Mouse (Mus musculus): ENCODE data around the gene Gm32742.

Gene Gm32742

DNA sequence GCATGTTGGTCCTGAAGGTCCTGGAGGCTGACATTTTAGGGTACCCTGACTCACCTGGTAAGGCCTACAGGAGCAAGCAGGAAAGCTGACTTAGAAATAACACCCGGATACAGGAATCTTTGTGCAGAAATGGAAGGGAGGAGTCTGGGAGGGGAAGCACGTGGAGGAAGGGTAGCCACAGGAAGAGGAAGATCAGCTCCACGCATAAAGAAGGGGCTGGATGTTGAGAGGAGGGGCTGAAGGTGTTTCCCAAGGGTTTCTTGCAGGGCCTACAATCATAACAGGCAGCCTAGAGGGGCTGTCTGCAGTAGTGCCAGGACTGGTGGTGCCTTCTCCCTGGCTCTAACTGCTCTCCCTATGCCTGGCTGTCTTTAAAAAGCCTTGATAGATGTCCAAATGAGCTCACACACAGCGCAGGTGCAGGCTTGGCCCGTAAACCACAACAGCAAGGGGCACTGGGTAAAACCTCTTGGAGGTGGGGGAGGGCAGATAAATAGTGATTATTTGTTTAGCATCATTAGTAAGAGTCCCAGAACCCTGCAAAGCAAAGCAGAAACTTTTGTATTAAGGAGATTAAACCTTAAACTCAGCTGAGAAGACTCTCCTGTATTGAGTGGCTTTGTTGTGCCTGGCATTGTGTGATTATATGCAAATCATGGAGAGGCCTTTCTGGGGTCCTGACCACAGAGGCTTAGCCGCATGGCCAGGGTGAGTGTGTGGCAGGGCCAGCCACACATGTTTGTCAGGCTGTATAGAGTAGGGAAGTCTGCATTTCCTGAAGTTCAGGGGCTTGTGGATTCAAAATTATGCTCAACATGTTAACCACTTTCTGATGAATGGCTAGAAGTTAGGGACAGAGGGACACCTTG is at the start of gene Gm32742:
Gene Gm32742, minus strand, starts transcription at position 206 of the 869 bp plus-strand sequence.
- no peak for DNase-seq (ENCODE audit: low spot score in 2 of 2)

DNA sequence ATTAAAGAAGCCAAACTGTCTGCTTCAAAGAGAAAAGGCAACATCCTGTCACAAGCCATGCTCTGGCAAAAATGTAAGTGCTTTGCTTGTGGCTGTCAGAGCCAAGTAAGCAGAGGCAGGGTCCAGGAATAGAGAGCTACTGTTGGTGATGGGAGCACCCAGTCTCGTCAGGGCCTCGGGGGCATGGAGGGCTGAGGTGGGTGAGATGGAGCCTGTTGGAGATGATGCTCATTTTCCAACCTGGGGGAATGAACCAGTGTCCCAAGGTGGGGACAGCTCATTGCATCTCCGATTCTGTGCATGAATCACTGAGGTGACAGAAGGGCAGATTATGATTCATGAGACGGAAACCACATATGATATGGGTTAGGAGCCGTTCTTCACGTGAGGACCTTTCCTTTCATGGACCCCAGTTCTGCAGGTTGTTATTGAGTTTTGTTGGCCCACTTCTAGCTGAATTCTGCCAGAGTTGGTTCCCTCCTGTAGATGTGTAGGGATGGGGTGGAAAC is 48.5 kb upstream of the Gm32742 start:
- DNase-seq (ENCODE audit: low spot score in 2 of 2) = no peak

DNA sequence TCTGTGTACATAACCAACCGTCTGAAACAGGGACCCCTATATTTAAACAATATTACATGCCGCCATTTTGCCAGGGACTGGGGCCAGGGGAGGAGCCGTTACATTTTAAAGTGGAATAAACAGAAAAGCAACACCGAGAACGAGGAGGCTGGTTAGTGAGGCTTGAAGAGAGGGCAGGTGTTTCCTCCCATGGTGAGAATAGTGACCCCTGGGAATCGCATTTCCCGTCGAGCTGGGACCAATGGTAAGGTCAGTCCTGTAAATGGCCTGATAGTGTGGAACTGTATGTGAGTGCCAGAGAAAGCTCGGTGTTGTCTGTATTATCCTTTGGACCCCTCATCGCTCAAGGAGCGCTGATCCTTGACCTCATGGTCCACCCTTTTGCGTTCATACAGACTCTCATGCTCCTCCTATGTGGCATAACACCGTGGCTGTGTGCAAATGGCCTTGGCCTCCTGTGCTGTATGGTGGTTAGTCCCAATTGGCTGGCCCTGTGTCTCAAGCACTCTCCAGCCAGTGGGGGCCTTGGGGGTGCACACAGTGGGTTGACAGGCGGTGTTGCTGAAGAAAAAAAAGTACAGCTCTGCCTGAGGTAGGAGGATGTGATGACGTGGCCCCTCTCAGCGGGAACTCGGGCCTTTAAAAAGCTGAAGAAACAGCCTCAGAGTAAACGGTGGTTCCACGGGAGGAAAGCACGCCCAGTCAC is 47.9 kb upstream of the Gm32742 start, which contains the start of gene Pou2af1:
Gene Pou2af1, plus strand, starts transcription at position 686 of the 706 bp plus-strand sequence.
- DNase-seq (ENCODE audit: low spot score in 2 of 2) = peak; percentile 57 to 66

DNA sequence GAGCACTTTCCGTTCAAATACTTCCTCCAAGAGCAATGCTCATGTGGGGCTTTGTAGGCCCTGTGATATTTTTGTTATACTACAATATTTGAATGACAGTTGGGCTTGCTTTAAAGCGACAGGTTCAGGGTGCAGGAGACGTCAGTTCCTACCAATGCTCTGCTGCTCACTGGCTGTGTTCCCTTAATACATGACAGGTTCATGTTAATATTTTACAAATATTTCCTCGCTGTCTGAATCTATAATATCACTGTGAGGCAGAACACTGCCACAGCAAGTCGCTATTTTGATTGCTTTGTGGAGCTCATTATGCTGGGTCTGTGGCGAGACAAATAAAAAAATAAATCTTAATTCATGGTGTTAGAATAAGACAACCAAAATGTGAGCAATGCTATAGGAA is 45.9 kb upstream of the Gm32742 start:
- no peak for DNase-seq (ENCODE audit: low spot score in 2 of 2)

DNA sequence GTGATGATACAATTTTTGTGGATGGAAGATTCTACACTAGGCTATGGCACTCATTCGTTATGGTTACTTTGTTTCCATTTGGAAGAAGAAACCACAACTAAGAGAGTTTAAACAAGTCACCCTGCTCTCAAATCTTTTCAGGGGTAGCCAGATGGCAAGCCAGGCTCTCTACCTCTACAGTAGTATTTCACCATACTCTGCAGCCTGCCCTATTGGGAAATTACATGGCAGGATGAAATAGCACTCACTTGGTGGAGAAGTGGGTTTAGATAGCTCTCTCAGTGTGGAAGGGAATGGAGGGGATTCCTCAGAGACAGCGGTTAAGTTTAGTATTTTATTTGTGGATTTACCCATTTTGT is 43.6 kb upstream of the Gm32742 start:
- no peak for DNase-seq (ENCODE audit: low spot score in 2 of 2)

DNA sequence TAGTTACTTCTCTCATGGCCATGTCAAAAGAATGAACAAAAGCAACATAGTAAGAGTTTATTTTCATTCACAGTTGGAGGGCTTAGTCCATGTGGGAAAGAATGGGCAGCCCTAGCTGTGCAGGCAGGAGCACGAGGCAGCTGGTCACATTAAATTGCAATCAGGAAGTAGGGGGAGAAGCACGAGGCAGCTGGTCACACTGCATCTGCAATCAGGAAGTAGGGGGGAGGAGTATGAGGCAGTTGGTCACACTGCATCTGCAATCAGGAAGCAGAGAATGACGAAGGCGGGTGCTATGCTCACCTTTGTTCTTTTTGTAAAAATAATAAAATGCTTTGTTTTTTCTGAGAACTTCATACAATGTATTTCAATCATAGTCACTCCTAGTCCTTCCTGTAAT is 29.5 kb upstream of the Gm32742 start:
- no peak for DNase-seq (ENCODE audit: low spot score in 2 of 2)

DNA sequence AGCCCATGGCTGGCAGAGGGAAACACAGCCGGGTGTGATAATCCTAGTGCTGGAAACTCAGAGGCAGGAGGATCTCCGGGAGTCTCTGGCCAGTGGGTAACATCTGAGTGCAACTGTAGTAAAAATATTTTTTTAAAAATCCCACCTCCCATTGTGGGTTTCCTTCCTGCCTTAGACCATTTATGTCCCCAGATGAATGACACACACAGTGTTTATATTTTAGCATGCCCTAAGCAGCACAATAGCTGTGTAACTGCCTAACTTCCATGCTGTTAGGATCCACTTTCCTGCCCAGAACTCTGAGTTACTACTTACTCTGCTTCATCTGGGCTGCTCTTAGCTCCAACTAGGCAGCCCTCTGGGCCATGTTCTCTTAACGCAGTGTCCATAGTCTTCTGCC is 25.3 kb upstream of the Gm32742 start:
- DNase-seq (ENCODE audit: low spot score in 2 of 2) = no peak

DNA sequence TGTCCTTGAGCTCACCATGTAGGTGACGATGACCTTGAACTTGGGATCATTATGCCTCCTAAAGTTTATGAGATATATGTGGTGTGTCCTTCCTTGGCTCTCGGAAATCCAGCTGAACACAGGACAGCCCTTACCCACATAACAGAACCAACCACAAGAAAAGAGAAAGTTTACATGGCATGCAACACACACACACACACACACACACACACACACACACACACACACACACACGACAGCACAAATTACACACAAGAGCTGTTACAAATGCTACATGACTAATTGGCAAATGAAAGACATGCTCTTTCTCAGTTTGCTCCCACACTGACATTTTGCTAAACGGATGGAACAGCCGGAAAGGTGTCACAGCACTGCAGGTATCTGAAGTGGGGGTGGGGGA is 20.6 kb upstream of the Gm32742 start:
- no peak for DNase-seq (ENCODE audit: low spot score in 2 of 2)

DNA sequence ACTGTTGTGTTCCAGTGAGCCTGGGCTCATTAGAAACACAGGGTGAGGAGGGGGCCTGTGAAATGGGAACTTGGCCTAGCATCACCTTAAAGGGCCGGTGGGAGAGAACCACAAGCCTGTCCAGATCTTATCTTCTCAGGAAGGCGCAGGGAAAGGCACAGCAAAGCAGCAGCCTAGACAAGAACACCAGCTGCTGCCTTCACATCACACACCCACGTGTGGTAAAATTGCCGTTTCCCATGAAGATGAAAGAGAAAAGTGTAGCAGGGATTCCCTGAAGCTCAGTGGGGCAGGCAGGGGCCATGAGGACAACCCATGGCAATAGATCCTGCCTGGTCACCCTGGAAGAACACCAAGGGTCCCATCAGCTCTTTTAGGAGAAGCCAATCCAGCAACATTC is 20.1 kb upstream of the Gm32742 start:
- no peak for DNase-seq (ENCODE audit: low spot score in 2 of 2)

DNA sequence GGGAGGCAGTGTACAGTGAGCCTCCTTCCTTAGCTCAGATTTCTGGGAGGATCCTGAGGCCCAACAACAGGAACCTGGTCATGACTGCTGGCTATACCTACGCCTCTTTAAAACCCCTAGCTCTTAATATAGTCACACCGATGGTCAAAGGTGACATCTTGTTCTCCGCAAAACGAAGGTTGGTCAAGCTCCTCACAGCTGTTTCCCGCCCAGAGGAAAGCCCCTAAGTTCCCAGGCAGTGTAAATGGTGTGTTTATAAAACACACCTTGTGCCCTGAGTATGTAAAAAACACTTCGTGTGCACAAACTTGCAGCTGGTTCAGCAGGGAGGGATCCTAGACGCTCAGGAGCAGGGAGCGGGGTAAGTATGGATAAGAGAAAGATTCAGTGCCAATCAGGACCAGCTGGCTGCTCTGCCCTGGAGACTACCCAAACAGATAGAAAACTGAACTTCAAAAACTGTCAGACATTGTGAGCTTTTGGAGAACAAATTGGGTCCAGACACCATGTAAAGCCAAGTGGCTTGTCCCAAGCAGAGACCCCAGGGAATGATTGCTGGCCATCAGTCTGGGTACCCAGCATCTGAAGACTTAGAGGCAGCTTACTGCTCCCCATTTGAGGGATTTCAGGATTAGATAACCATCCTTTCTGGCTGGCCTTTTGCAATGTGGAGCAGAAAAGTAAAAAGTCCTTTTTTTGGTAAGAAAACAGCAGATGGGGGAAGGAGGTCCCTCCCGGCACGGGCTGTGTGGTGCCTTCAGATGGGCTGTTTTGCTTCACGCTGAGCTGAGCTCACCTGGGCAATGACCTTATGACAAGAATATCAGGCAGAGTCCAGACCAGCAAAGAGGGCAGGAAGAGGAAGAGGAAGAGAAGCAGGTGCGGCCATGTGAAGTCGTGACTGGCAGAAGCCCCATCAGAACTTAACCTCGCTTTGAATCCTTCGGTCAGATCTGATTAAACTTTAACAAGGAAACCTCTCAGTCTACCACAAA is 17.7 kb upstream of the Gm32742 start:
- no peak for DNase-seq (ENCODE audit: low spot score in 2 of 2)

DNA sequence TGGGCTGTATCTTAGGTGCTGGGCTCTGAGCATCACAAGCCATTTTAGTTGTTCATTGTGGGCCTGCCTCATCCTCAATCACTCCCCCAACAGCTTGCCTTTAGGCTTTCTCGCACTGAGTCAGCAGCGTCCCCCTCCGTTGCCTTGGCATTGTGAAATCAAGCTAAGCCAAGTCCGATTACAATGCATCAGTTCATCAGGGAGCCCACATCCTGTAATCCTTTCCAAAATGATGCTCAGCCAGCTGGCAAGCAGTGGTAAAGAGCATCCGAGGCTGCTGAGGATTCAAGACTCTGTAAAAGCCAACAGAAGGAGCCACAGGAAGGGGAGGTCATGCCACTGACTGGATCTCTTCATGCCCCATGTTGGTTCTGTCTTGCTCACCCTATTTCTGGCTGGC is 15.3 kb upstream of the Gm32742 start:
- DNase-seq (ENCODE audit: low spot score in 2 of 2) = no peak

DNA sequence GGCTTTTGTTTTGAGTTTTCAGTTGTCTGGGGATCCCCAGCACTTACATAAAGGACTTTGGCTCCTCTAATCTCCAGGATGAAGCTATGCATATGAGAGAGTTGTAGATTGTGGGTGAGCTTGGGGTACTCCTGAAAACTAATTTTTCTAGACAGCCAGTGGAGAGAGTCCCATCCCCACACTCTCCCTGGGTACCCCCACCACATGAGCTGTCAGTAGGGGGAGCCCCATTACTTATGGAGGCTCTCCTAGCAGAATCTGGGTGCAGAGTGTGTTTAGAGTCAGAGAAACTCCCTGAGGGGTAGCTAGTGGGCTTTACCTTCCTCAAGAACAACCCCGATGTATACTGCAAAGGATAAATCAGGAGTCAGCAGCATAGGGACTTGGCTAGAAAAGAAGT is 13.0 kb upstream of the Gm32742 start:
- DNase-seq (ENCODE audit: low spot score in 2 of 2) = peak in 1 of 2 experiments; percentile 44

DNA sequence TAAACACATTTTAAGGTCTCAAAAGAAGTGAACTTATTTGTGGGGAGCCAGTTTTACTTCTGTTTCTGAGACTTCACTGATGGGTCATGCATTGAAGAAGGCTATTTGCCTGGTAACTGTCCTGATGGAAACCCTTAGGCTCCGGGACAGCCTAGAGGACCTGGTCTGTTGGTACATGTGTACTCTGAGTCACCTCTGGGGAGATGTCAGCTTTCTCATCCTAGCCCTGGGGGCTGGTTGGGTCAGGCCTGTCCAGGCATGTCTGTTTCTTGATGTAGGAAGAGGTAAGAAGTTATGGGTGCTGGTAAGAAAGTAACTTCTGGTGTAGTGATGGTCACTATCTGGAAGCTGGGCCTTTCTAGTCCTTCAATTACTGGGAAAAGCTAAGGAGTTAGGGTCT is 10.4 kb upstream of the Gm32742 start:
- no peak for DNase-seq (ENCODE audit: low spot score in 2 of 2)

DNA sequence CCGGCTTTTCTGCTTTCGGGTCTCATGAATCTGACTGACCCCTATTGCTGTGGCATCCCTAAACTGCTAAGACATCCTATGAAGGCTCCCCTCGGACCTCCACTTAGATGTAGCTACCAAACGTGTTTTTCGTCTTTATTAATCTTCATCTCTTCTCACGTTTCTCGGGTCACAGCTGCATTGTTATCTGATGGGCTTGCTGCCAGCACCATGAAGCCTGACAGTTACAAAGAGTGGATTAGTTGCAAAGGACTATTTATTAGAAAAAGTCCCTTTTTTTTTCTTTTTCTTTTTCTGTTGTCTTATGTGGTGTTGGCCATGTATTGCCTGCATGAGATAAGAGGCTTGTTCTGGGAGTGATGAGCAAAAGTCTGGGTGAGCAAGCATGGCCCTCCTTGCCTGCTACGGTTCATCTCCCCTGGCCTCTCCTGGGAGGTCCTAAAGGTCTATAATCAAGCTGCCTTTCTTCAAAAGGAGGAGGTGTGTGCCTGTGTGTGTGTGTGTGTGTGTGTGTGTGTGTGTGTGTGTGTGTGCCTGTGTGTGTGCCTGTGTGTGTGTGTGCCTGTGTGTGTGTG is 9.7 kb upstream of the Gm32742 start:
- DNase-seq (ENCODE audit: low spot score in 2 of 2) = no peak

DNA sequence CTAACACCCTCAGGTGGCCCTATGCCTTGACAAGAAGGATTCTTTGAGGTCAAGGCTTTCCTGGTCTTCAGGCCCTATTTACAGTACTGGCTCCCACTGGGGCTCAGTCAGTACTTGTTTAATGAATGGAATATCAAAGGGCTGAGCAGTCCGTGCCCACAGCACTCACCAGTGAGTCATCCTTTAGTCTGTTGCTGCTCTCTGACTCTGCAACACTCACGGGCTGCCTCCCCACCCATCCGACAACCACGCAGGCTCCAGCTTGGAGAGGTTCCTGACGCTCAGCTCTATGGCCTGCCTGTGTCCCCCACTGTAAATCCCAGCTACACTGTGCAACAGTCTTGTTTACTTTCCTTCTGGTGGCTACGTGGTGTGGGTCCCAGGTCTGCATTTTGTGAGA is 5.0 kb upstream of the Gm32742 start:
- no peak for DNase-seq (ENCODE audit: low spot score in 2 of 2)

DNA sequence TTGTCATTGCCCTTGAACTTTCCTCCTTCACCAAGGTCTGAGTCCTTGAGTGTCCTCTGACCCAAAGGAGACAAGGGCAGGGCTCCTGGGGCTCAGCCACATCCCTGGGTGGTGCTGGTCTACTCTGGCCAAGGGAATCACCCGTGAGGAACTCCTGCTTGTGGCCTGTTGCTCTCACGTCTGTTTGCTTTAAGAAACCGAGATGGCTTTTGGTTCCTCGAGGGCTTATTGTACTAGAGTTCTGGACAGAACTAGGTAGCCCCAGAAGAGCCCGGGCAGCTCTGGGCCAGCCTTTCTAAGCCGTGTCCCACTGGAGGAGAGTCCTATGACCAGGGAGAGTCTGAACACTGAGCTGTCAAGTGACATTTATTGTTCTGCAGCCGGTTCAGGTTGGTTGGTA is 3.8 kb upstream of the Gm32742 start:
- DNase-seq (ENCODE audit: low spot score in 2 of 2) = no peak

DNA sequence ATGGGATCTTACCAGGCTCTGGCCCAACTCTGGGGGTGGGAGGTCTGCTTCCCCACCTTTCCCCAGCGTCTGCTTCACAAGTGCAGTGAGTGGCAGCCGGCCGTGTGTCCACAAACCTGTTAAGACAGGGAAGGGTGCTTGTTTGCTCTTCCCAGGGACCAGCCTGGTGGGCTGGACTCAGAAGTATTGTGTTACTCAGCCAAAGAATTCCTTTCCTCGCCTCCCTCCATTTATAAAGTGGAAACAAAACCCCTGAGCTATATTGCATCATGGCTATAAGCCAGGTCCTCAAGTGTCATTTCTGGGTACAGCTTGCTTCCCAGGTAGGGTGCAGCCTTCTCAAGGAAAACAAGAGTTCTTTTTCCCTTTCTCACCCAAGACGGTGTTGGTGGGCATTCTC is 3.4 kb upstream of the Gm32742 start:
- no peak for DNase-seq (ENCODE audit: low spot score in 2 of 2)

DNA sequence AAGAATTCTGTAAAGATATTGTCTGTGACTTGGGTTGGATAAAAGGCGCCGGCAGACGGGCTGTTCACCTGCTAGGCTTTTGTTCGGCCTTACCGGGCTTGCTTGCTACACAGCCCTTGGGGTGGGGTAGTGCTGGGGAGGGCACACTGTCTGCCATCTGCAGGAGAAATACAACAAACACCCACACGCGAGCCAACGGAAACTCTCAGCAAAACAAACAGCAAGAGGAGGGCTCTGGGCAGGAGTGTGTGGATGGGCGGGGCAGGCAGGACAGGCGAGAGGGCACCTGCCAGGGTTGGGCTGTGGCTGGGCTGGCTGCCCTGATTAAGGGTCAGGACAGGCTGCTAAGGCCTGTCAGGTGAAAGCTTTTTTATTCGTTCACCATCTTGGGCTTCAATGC is 2.6 kb upstream of the Gm32742 start:
- DNase-seq (ENCODE audit: low spot score in 2 of 2) = peak; percentile 30 to 33

DNA sequence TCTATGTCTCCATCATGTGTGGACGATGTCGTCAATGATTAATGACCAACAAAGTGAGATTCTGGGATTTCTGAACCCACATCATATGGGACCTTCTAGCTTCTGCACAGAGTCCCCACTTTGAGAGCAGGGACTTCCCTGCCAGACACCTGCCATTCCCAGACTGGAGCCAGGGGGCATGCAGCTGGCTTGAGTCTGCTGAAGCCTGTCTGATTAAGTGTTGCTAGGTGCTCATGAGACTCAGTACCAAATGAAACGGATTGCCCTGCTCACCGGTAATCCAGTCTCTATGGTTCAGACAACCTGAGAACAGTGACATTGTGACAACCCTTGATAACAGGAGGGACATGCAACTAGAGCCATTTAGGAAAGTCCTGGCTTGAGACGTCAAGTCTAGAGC is 1.3 kb downstream of the Gm32742 start:
- DNase-seq (ENCODE audit: low spot score in 2 of 2) = no peak

DNA sequence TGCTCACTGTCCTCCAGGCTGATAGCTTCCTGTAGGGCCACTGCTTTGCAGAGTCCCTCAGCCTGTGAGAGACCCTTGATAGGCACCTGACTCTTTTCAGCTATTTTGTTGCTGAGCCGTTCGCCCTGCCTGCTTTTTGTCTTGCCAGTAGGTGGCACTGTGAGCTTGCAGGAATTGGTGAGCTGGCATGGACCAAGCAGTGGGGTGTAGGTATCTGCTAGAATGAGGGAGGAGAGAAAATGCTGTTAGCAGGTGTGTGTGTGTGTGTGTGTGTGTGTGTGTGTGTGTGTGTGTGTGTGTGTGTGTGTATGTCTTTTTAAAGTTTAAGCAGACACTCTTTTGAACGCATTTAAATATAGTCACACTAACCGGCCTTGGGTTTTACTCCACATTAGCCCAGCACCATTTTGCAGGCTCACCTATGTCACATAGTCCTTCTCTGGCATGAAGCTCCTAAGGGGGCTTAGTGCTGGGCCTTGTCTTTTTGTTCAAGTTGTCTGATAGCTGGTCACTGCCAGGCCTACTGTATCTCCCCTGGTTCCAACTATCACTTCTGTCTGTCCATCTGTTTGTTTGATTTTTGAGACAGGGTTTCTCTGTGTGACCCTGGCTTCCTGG is 3.4 kb downstream of the Gm32742 start:
- peak; percentile 68 to 85 for DNase-seq (ENCODE audit: low spot score in 2 of 2)
